In the genomic region with DNA sequence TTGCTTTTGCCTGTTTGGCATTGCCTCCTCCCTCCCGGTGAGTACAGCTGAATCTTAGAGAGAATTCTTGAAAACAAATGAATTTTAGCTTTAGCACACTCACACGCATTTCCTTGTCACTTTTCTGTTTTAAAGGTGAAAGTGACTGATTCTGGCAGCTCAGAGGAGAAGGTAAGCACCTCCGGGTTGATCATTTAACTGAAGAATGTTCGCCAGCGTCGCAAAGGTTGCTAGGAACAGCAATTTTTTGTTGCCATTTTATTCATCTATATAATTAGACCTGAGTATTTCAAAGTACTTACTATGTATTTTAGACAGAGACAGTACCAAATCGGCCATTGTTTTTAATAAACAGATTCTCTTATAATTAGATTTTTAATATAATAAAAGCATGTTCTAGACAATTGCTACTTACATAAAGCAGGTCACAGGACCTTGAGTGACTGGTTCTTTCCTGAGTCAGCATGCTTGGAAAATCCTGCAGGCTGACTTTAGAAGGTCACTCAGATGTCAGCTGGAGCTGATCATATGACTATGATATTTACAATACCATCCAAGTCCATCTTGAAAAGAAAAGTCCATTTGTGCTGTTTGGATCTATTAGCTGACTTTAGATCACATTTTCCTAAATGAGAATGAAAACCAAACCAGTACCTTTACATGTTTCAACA, we compare ENCODE assay signal across 16 mouse cellular contexts. TPM values are rescaled to one million over a fixed set of nuclear protein-coding genes. Genes with fewer than 3 reads are reported as not detected.
DNase-seq lines count a peak whose midpoint lies in the region; TF ChIP-seq lines count a peak whose summit lies in the region.
"Had no signal": no experiment of that assay in that cellular context is flagged by ENCODE, and none has a peak within 500 bp of the region (broad histone marks: within the 10 kb centered on the region; RNA-seq: fewer than 3 reads in every experiment).

No protein-coding gene starts in this region.

- DNase-seq in adrenal gland, postnatal 14 days: peak; percentile 43
- DNase-seq in adrenal gland, adult 8-10 months: no peak
- DNase-seq in kidney, adult 8-10 months: peak; percentile 66 to 75
- peak; percentile 59 to 64 for DNase-seq in kidney, postnatal 25 days
- DNase-seq in cerebellum, postnatal 10 days: no peak
- no peak for DNase-seq in cerebellum, adult 11-12 months
- DNase-seq in layer of hippocampus, adult 9-11 months: no peak
- DNase-seq: cerebellum, adult 9-11 months; gastrocnemius, postnatal 36 days; heart, postnatal 10 days; right cerebral cortex, postnatal 4 days had no signal

- H3K27me3 ChIP-seq in E14TG2a.4 (ENCODE audit: insufficient read depth, low read length): no peaks in the 10 kb centered on the region
- H3K27me3 ChIP-seq: liver, embryonic 15.5 days; megakaryocyte, embryonic 14.5 days; midbrain, embryonic 15.5 days had no signal

- TF ChIP-seq CTCF in E14TG2a.4 (conservative IDR thresholded peaks at IDR 0.05; ENCODE audit: low read length): no peak

- peaks cover 64% of the 10 kb centered on the region for H3K4me1 ChIP-seq in E14TG2a.4 (replicated peaks; ENCODE audit: low read depth, low read length)
- H3K4me1 ChIP-seq: hindbrain, embryonic 12.5 days; liver, embryonic 15.5 days; midbrain, embryonic 15.5 days had no signal

- H3K36me3 ChIP-seq in E14TG2a.4 (ENCODE audit: insufficient read depth, low read length): peaks cover 51% of the 10 kb centered on the region
- H3K36me3 ChIP-seq: hindbrain, embryonic 12.5 days; liver, embryonic 15.5 days; midbrain, embryonic 15.5 days had no signal

- peaks cover 14% of the 10 kb centered on the region for H3K9me3 ChIP-seq in E14TG2a.4 (ENCODE audit: low read length)
- H3K9me3 ChIP-seq: hindbrain, embryonic 12.5 days; liver, embryonic 15.5 days; megakaryocyte, embryonic 14.5 days; midbrain, embryonic 15.5 days had no signal

- H3K4me3 ChIP-seq in E14TG2a.4 (replicated peaks; ENCODE audit: low read length): peak overlapping the region; percentile 73
- H3K4me3 ChIP-seq: hindbrain, embryonic 12.5 days; liver, embryonic 15.5 days; megakaryocyte, embryonic 14.5 days; midbrain, embryonic 15.5 days had no signal

RNA-seq across cellular contexts. Expression of gene Spp1, which starts 1.6 kb away (rescaled TPM):
- 19.6 and 46.5 TPM in 2 replicates for total RNA-seq in adrenal gland, postnatal 14 days (2021)
- 100 to 1,000 TPM in 2 of 4 experiments, 10 to 100 TPM in 2; 14.1 to 367 (median 92.9) TPM for total RNA-seq in adrenal gland, adult 8-10 months (2022)

RNA-seq across cellular contexts. Expression of gene Pkd2, which starts 22.7 kb away (rescaled TPM):
- 35.7 and 37.6 TPM in 2 replicates for total RNA-seq in adrenal gland, postnatal 14 days (2021)
- total RNA-seq in adrenal gland, adult 8-10 months (2022): 10 to 100 TPM; 44.1 to 68.0 (median 53.9) TPM

Comparison
In these comparisons a context has a peak if more than half of its experiments do, and no peak if none do; other contexts are left out.
1. DNase-seq: peak in adrenal gland, postnatal 14 days (single experiment), kidney, adult 8-10 months (2 of 2) and kidney, postnatal 25 days (2 of 2); none in adrenal gland, adult 8-10 months (single experiment), cerebellum, postnatal 10 days (0 of 2), cerebellum, adult 11-12 months (single experiment) and layer of hippocampus, adult 9-11 months (single experiment).